Mouse (Mus musculus): ENCODE data around the gene Washc2. TPM values are rescaled to one million over a fixed set of nuclear protein-coding genes. Genes with fewer than 3 reads are reported as not detected.
"Not testable (repeated sequence)": the region's sequence is repeated elsewhere in the genome, so short reads cannot be mapped to it uniquely, and the experiment has no call there.

Gene Washc2
- polyA plus RNA-seq (2017; shearing (Covaris generic)), result 10 to 100 TPM; 43.9 to 68.3 TPM

DNA sequence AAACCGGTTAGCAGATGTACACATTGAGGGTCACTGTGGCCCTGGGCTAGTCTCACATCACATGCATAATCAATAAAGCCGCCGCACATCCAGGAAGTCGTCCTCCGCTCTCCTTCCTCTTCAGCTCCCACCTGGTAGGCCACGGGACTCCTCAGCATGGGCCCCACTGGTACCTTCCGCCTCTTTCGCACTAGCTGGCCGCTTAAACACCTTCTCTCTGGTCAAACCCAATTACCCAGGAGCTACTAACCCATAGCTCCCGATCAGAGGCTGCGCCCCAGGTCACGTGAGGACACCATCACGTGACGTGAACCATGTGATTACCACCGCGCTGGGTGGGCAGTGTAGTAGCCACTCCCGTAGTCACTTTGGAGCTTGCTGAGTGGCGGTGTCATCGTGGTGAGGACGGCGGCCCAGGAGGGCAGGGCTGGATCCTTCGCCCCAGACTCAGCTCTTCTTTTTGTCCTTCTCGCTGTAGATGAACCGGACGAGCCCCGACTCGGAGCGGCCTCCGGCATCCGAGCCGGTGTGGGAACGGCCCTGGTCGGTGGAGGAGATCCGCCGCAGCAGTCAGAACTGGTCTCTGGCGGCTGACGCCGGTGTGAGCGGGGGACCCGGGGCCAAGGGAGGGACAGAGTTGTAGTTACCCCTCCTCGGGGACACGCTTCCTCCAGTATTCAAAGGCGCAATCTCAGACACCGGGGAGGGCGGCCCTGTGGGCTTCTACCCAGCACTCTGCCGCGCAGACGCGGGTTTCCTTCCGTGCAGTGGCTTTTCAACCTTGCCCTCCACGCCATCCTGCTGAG is at the start of gene Washc2:
Washc2 (plus strand) TSS at position 310 of the 806 bp plus-strand sequence.
- ATAC-seq, result peak; percentile 89

DNA sequence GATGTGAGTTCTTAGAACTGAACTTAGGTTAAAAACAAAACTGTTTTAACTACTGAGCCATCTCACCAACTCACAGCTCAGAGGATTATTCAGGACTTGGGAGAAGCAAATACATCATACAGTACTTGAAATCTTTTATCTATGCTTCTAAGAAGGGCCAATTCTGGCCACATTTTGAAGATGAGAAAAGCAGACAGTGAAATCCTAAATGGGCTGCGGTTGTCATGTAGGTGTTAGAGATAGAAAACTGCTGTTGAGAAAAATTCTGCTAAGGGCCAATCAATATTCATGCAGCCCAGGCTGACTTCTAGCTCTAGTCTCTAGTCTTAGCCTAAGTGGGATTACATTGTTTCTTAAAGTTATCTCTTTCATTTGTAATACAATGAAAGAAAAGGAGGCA is 41.5 kb upstream of the Washc2 start:
- ATAC-seq, result no peak

DNA sequence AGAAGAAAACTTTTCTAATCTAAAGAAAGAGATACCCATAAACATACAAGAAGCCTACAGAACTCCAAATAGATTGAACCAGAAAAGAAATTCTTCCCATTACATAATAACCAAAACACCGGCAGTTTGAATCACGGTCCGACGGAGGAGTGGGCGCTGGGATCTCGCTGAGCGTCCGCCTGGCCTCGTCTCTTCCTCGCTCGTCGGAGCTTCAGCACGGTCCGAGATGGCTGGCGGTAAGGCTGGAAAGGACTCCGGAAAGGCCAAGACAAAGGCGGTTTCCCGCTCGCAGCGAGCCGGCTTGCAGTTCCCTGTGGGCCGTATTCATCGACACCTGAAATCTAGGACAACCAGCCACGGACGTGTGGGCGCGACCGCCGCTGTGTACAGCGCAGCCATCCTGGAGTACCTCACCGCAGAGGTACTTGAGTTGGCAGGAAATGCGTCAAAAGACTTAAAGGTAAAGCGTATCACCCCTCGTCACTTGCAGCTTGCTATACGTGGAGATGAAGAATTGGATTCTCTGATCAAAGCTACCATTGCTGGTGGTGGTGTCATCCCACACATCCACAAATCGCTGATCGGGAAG is 34.2 kb upstream of the Washc2 start:
- ATAC-seq, result peak; percentile 77

DNA sequence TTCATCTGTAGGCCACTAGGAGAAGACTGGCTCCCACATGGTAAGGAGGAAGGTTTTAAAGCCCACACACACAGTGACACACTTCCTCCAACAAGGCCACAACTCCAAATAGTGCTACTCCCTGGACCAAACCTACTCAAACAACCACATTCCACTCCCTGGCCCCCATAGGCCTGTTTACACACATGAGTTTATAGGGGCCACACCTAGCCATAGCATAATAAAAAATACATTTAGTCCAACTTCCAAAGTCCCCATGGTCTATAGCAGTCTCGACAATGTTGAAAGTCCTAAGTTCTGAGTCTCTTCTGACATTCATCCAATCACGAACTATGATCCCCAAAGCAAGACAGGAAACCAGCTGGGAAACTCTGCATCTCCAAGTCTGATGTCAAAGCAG is 29.5 kb upstream of the Washc2 start:
- no peak for ATAC-seq

DNA sequence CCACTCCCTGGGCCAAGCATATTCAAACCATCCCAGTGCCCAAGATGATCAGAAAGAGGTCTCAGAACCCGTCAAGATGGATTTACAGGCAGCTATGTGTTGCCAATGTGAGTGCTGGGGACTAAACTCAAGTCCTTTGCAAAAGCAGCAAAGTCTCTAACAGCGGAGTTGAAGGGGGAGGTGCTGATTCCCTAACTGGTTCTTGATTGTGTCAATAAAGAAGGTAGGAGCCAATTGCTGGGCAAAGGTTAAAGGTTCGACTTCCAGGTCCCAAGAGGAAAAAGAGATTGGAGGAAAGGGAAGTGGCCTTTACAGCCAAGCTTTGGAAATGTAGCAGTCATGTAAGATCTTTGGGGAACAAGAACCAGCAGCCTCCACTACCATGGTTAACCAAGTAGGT is 27.1 kb upstream of the Washc2 start:
- no peak for ATAC-seq

DNA sequence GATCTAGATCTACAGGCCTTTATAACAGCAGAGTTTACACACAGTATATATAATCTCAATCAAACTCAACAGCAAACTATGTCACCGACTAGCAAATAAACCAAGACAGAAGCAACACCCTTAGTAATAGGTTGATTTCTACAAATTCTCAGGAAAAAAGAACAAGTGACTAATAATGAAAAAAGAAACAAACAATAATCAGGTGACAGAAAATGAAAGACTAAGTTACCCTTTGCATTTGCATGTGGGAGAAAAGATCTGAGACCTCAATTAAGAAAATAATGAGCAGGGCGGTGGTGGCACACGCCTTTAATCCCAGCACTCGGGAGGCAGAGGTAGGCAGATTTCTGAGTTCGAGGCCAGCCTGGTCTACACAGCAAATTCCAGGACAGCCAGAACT is 24.3 kb upstream of the Washc2 start:
- ATAC-seq, result peak; percentile 26

GRCm38 (mm10) chr6:116186485-116186884 is 21.4 kb upstream of the Washc2 start:
- peak; percentile 48 for ATAC-seq

DNA sequence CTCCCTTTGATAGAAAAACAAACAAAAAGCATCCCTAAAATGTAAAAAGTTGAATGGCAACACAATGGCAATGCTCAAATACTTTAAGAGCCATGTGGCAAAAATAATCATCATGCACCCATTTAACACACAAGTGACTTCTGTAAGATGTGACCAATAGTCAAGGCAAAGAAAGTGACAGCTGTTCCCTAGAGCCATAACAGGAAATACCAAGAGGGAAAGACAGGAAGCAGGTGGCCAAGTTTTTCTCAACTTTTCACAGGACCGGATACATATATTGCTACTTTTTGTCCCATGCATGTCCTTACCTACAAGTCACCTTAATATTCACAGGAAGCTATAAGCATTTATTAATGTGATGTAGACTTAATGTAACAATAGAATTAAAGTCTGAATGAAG is 18.4 kb upstream of the Washc2 start:
- no peak for ATAC-seq

DNA sequence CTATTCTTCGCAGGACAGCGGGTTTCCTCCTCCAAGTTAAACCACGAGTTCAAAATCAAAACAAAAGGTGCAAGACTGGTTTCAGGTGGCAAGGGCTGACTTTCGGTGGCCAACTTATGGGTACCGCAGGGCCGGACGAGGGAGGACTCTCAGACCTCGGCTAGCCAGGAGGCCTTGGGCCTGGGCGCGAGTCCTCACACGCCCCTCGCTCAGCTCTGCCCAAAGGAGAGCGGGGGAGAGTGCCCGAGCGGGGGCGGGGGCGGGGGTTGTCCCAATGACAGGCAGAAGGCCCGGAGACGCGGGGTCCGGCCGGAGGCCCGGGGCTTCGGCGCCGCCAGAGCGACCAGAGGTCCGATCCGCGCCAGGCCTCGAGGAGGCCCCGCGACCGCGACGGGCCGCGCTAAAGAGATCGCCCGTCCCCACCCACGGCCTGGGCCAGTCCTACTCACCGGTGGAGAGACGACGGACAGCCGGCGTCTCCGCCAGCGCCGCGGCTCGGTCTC is 15.0 kb upstream of the Washc2 start:
- ATAC-seq, result no peak

- peak; percentile 87 for ATAC-seq
These were observed 14.1 kb upstream of the Washc2 start, which contains the start of gene Tmcc1 for GRCm38 (mm10) chr6:116193394-116194393. Gene Tmcc1 (minus strand): TSS chr6:116193486.

GRCm38 (mm10) chr6:116195811-116196210 is 12.0 kb upstream of the Washc2 start:
- no peak for ATAC-seq

- peak; percentile 43 for ATAC-seq
These were observed 9.7 kb upstream of the Washc2 start for GRCm38 (mm10) chr6:116198173-116198572.

DNA sequence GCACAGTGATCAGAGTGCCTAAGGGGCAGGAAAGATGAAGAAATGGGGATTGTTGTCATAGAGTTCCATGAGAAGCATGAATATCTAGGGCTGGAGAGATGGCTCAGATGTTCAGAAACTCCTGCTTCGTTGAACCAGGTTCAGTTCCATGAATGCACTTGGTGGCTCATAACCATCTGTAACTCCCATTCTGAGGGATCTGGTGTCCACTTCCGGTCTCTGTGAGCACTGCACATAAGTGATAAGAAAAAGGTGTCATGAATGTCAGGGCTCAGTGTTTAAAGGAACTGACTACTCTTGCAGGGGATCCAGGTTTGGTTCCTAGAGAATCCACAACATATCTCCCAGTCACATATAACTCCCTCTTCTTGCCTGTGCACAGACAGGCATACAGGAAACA is 8.2 kb upstream of the Washc2 start:
- ATAC-seq, result no peak

DNA sequence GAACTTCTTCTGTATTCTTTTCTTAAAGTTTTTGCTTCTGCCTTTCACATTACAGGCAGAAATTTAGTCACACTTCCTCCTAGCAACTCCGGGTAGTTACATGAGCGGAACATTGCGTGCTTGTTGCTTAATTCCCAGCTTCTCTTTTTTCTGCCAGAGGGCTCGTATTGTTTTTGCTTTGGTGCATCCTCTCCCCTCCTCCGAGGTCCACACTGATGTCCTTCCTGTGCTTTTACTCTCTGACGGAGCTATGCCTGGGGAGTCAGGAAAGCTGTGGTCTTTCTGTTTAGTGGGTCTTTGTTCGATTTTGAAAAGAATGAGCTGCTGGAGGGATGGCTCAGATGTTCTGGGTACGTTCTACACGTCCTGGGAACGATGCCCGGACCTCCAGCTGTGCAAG is 19.9 kb downstream of the Washc2 start:
- ATAC-seq, result no peak

DNA sequence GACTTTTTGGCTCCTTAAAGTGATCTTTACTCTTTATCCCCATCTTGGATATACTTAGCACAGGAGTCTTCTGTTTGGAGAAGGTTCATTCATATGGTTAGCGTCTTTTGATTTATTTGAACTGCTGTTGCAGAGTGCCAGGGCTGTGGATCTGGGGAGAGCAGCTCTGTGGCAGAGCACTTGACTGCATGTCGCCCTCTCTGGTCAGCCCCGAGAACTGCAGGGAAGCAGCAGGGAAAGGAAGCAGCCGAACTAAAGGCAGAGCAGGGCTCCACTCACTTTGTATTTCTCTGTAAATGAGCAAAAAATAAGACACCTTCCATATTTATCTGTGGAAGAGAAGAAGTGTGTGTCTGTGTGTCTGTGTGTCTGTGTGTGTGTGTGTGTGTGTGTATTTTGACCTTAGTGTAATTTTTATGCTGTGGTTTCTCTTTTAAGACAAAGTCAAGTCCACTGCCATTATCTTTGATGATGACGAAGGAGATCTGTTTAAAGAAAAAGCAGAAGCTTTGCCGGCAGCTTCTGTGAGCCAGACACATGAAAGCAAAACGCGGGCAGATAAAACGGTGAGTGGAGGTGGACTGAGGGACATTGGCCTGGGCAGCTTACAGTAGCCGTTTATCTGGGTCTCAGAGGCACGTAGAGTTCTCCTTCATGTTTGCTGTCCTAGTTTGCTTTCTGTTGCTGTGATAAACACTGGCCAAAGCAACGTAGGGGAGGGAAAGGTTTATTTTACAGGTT is 21.1 kb downstream of the Washc2 start:
- peak; percentile 90 for ATAC-seq

DNA sequence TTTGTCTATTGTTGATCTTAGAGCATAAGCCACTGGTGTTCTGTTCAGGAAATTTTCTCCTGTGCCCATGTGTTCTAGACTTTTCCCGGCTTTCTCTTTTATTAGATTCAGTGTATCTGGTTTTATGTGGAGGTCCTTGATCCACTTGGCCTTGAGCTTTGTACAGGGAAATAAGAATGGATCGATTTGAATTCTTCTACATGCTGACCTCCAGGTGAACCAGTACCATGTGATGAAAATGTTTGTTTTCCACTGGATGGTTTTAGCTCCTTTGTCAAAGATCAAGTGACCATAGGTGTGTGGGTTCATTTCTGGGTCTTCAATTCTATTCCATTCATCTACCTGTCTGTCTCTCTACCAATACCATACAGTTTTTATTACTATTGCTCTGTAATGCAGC is 27.0 kb downstream of the Washc2 start:
- ATAC-seq, result not testable (repeated sequence)

- no peak for ATAC-seq
These were observed 27.5 kb downstream of the Washc2 start for GRCm38 (mm10) chr6:116235336-116235735.

DNA sequence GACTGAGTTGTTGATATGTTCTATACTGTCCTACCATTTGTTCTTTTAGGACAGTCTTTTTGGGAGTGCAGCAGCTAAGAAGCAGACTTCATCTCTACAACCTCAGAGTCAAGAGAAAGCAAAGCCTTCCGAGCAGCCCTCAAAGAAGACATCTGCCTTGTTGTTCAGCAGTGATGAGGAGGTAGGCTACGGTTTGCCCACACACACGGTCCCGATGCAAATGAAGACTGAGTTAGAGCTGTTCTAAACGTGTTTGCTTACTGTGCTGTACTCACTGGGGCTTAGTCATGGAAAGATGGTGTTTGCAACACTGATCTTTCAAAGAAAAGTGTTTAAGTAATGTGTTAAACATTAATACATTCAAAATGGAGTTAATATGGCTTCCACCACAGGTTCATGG is 30.2 kb downstream of the Washc2 start:
- no peak for ATAC-seq

GRCm38 (mm10) chr6:116240371-116240770 is 32.5 kb downstream of the Washc2 start:
- ATAC-seq, result no peak

GRCm38 (mm10) chr6:116259649-116260048 is 51.8 kb downstream of the Washc2 start:
- no peak for ATAC-seq

GRCm38 (mm10) chr6:116260481-116260880 is 52.6 kb downstream of the Washc2 start:
- no peak for ATAC-seq

GRCm38 (mm10) chr6:116262824-116263223 is 55.0 kb downstream of the Washc2 start:
- ATAC-seq, result no peak
